ENCODE assay signal across 20 mouse cellular contexts in the genomic region with DNA sequence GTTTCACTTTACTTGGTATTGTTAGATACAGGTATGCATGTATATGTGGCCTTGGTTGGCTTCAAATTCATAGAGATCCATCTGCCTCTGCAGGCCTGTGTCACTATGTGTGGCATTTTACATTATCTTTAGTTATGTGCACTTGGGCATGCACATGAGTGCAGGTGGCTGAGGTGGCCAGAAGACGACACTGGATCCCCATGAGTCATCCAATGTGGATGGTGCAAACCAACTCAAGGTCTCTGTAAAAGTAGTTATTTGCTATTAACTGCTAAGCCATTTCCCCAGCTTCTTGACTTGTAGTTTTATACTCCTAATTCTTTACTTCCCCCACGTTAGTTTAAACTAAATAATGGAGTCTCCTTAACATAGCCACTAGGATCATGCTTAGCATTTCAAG. TPM values are rescaled to one million over a fixed set of nuclear protein-coding genes. Genes with fewer than 3 reads are reported as not detected.
A peak's percentile ranks its signal among the peaks of the same experiment; 100 is the strongest.
DNase-seq lines count a peak whose midpoint lies in the region.
"Had no signal": no experiment of that assay in that cellular context is flagged by ENCODE, and none has a peak within 500 bp of the region (broad histone marks: within the 10 kb centered on the region; RNA-seq: fewer than 3 reads in every experiment).

No protein-coding gene starts in this region.

- peak; percentile 17 for DNase-seq in adrenal gland, adult 2 months
- DNase-seq in adrenal gland, postnatal 10 days = no peak
- peak; percentile 18 to 25 for DNase-seq in adrenal gland, postnatal 36 days
- DNase-seq in adrenal gland, adult 18-20 months (ENCODE audit: low spot score in 2 of 2) = no peak
- peak; percentile 51 for DNase-seq in 416B (ENCODE audit: low read depth)
- peak; percentile 39 for DNase-seq in A20 (ENCODE audit: low read depth, low spot score)
- DNase-seq in gastrocnemius, postnatal 10 days = no peak
- no peak for DNase-seq in heart, postnatal 4 days
- DNase-seq: adrenal gland, adult 8-10 months; adrenal gland, postnatal 14 days; adrenal gland, postnatal 25 days; B cell, adult 2 months; cerebellum, adult 11 months; cerebellum, adult 11-12 months; cerebellum, adult 18-20 months; cerebellum, adult 2 months; cerebellum, adult 8-10 months; cerebellum, adult 9-10 months; cerebellum, adult 9-11 months; cerebellum, postnatal 10 days had no signal

RNA-seq across cellular contexts. Expression of a gene that starts 22.6 kb away (rescaled TPM):
- 10 to 100 TPM; 11.7 to 16.1 TPM for total RNA-seq in adrenal gland, adult 2 months (2021)
- polyA plus RNA-seq in adrenal gland, adult 2 months (2012; rRNA removed) = 0.88 and 1.1 TPM in 2 replicates
- 10 to 100 TPM; 16.1 to 16.7 TPM for total RNA-seq in adrenal gland, postnatal 10 days (2021)
- total RNA-seq in adrenal gland, postnatal 36 days (2021) = 10 to 100 TPM; 13.9 to 16.9 TPM
- 10 to 100 TPM; 14.0 to 14.9 TPM for total RNA-seq in adrenal gland, adult 18-20 months (2021)
- 10 to 100 TPM; 13.6 to 17.1 TPM for total RNA-seq in gastrocnemius, postnatal 10 days (2021)
- total RNA-seq in heart, postnatal 4 days (2021) = 10 to 100 TPM; 22.0 to 23.1 TPM

Comparison
In these comparisons a context has a peak if more than half of its experiments do, and no peak if none do; other contexts are left out.
1. DNase-seq: peak in adrenal gland, adult 2 months (single experiment), adrenal gland, postnatal 36 days (2 of 2), 416B (single experiment) and A20 (single experiment); none in adrenal gland, postnatal 10 days (single experiment), adrenal gland, adult 18-20 months (0 of 2), gastrocnemius, postnatal 10 days (single experiment) and heart, postnatal 4 days (single experiment).